ENCODE assay signal across 28 mouse cellular contexts in the genomic region with DNA sequence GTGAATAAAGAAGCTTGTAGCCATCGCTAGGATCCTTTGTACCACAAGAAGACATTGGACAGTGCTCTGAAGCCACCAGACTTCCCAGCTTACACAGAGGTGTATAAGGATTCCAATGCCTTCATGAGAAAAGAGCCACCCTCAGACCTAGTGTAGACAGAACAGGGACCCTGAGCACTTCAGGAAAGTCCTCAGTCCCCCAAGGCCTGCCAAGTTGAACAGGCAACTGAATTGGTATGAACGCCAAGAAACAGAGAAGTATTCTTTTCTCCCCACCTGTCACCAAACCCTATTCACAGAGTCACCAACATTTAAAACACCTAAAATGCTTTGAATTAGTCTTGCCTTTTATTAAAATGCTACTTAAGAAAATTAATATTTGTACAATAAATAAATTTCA.
"Had no signal": no experiment of that assay in that cellular context is flagged by ENCODE, and none has a peak within 500 bp of the region (broad histone marks: within the 10 kb centered on the region; RNA-seq: fewer than 3 reads in every experiment).

No protein-coding gene starts in this region.

- H3K9me3 ChIP-seq: heart, embryonic 10.5 days; heart, embryonic 13.5 days; heart, embryonic 15.5 days; hindbrain, embryonic 13.5 days; hindbrain, embryonic 15.5 days; intestine, embryonic 15.5 days; limb, embryonic 10.5 days; limb, embryonic 12.5 days; liver, embryonic 13.5 days; liver, embryonic 15.5 days had no signal

- H3K4me2 ChIP-seq: heart, embryonic 13.5 days; heart, embryonic 15.5 days; hindbrain, embryonic 13.5 days; hindbrain, embryonic 15.5 days; intestine, embryonic 15.5 days; limb, embryonic 12.5 days; liver, embryonic 11.5 days; liver, embryonic 13.5 days; liver, embryonic 15.5 days had no signal

- ATAC-seq: inflammation-experienced regulatory T-cells, adult 6 months; intestine, embryonic 15.5 days; intestine, postnatal 0 days; liver, postnatal 0 days had no signal

- H3K27me3 ChIP-seq: heart, embryonic 13.5 days; heart, embryonic 15.5 days; hindbrain, embryonic 13.5 days; hindbrain, embryonic 15.5 days; intestine, embryonic 15.5 days; limb, embryonic 12.5 days; liver, embryonic 13.5 days; liver, embryonic 15.5 days had no signal

- H3K36me3 ChIP-seq: heart, embryonic 10.5 days; heart, embryonic 13.5 days; heart, embryonic 15.5 days; hindbrain, embryonic 13.5 days; hindbrain, embryonic 15.5 days; intestine, embryonic 15.5 days; limb, embryonic 10.5 days; limb, embryonic 12.5 days; liver, embryonic 13.5 days; liver, embryonic 15.5 days had no signal

- H3K4me1 ChIP-seq: heart, embryonic 10.5 days; heart, embryonic 13.5 days; heart, embryonic 15.5 days; hindbrain, embryonic 13.5 days; hindbrain, embryonic 15.5 days; intestine, embryonic 15.5 days; limb, embryonic 10.5 days; limb, embryonic 12.5 days; liver, embryonic 13.5 days; liver, embryonic 15.5 days had no signal

- DNase-seq: gastrocnemius, adult 2 months; gastrocnemius, postnatal 10 days; gastrocnemius, postnatal 25 days; heart, adult 18-20 months; heart, postnatal 14 days; heart, postnatal 36 days; kidney, adult 18-20 months; kidney, adult 8-10 months; kidney, postnatal 10 days; kidney, postnatal 25 days; kidney, postnatal 4 days; liver; liver, embryonic 13.5 days; liver, postnatal 0 days had no signal

- H3K4me3 ChIP-seq: gastrocnemius, adult 2 months; heart, embryonic 10.5 days; heart, embryonic 13.5 days; heart, embryonic 15.5 days; hindbrain, embryonic 13.5 days; hindbrain, embryonic 15.5 days; intestine, embryonic 15.5 days; layer of hippocampus, adult 2 months; left cerebral cortex, adult 2 months; limb, embryonic 10.5 days; limb, embryonic 12.5 days; liver, embryonic 13.5 days; liver, embryonic 15.5 days had no signal

- H3K27ac ChIP-seq: gastrocnemius, adult 2 months; heart, embryonic 10.5 days; heart, embryonic 13.5 days; heart, embryonic 15.5 days; hindbrain, embryonic 13.5 days; hindbrain, embryonic 15.5 days; intestine, embryonic 15.5 days; layer of hippocampus, adult 2 months; left cerebral cortex, adult 2 months; limb, embryonic 10.5 days; limb, embryonic 12.5 days; liver, embryonic 13.5 days; liver, embryonic 15.5 days had no signal

- H3K9ac ChIP-seq: heart, embryonic 13.5 days; heart, embryonic 15.5 days; hindbrain, embryonic 13.5 days; hindbrain, embryonic 15.5 days; intestine, embryonic 15.5 days; limb, embryonic 12.5 days; liver, embryonic 13.5 days; liver, embryonic 15.5 days; liver, postnatal 0 days had no signal
